ENCODE assay signal across 7 mouse cellular contexts in the genomic region with DNA sequence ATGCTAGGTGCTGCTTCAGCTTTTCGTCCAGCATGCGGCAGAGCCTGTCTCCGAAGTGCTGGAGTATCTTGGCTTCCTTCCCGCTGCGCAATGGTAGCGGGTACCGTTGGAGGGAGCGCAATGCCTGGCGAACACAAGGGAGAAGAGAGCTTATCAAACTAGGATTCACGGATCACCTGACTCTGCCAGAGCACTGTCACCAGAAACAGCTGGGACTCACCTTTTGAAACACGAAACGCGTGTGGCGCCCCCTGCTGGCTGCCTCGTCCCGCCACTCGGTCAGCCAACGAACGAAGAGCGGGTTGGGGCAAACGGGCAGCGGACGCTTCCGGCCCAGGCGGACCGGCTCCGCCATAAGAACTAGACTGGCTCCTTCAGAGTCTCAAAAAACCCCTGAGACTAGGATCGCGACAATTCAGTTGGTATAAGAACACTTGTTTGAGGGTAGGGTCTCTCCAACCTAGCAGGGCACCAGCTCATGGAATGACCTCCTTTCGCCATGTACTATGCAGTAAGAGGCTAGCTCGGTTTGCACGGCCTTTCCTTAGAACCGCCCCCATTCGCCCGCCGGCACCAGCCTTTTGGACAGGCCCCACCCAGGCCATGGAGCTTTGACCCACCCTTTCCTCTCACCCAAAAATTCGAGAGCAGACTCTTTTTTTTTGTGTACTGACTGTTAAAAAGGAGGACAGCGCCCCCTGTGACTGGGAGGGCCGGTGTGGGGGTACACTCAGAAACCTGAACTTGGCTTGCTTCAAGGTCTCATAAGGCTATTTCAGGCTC. TPM values are rescaled to one million over a fixed set of nuclear protein-coding genes. Genes with fewer than 3 reads are reported as not detected.
DNase-seq lines count a peak whose midpoint lies in the region; ATAC-seq lines count a peak whose summit lies in the region.

A gene (minus strand): TSS at position 635 of the 783 bp plus-strand sequence.

- no peaks in the 10 kb centered on the region for H3K27me3 ChIP-seq in embryonic facial prominence, embryonic 12.5 days
- H3K27me3 ChIP-seq in limb, embryonic 11.5 days (ENCODE audit: control insufficient read depth, insufficient read depth, low read length) = no peaks in the 10 kb centered on the region
- H3K27me3 ChIP-seq in midbrain, embryonic 14.5 days (ENCODE audit: control insufficient read depth, insufficient read depth, low read length) = no peaks in the 10 kb centered on the region

- peak within 1 kb of the TSS; percentile 98 for H3K27ac ChIP-seq in embryonic facial prominence, embryonic 12.5 days
- H3K27ac ChIP-seq in limb, embryonic 11.5 days (replicated peaks; ENCODE audit: low read depth, low read length) = peak within 1 kb of the TSS; percentile 90
- peak within 1 kb of the TSS; percentile 91 for H3K27ac ChIP-seq in midbrain, embryonic 14.5 days (replicated peaks; ENCODE audit: low read depth, low read length)

- ATAC-seq in embryonic facial prominence, embryonic 12.5 days (ENCODE audit: insufficient number of reproducible peaks, insufficient read depth, low FRiP score, low TSS enrichment) = peak; percentile 70
- ATAC-seq in limb, embryonic 11.5 days (ENCODE audit: insufficient number of reproducible peaks, low FRiP score, low TSS enrichment, low read depth) = peak; percentile 80
- ATAC-seq in midbrain, embryonic 14.5 days (ENCODE audit: low FRiP score, low TSS enrichment) = peak; percentile 57

- peak within 1 kb of the TSS; percentile 81 for H3K4me2 ChIP-seq in embryonic facial prominence, embryonic 12.5 days (replicated peaks)
- H3K4me2 ChIP-seq in limb, embryonic 11.5 days (ENCODE audit: low read depth, severe bottlenecking) = peak within 1 kb of the TSS; percentile 59
- peak within 1 kb of the TSS; percentile 78 for H3K4me2 ChIP-seq in midbrain, embryonic 14.5 days (ENCODE audit: low read length)

- H3K4me1 ChIP-seq in embryonic facial prominence, embryonic 12.5 days = peaks cover 25% of the 10 kb centered on the region
- H3K4me1 ChIP-seq in limb, embryonic 11.5 days (ENCODE audit: control insufficient read depth, insufficient read depth, low read length) = peaks cover 9% of the 10 kb centered on the region; the same call in 1 of the 2 replicates
- peaks cover 25% of the 10 kb centered on the region for H3K4me1 ChIP-seq in midbrain, embryonic 14.5 days (ENCODE audit: control insufficient read depth, insufficient read depth, low read length)

- WGBS in embryonic facial prominence, embryonic 12.5 days = under 1% methylated on average over 39 of the region's 39 CpGs
- under 1% methylated on average over 39 of the region's 39 CpGs for WGBS in limb, embryonic 11.5 days
- WGBS in midbrain, embryonic 14.5 days = under 1% methylated on average over 39 of the region's 39 CpGs

- H3K9ac ChIP-seq in embryonic facial prominence, embryonic 12.5 days = peak within 1 kb of the TSS; percentile 65
- H3K9ac ChIP-seq in limb, embryonic 11.5 days (ENCODE audit: low read length) = peak within 1 kb of the TSS; percentile 60
- peak within 1 kb of the TSS; percentile 47 for H3K9ac ChIP-seq in midbrain, embryonic 14.5 days (replicated peaks; ENCODE audit: low read length)

- H3K9me3 ChIP-seq in embryonic facial prominence, embryonic 12.5 days = no peaks in the 10 kb centered on the region
- no peaks in the 10 kb centered on the region for H3K9me3 ChIP-seq in limb, embryonic 11.5 days (ENCODE audit: control insufficient read depth, low read length)
- H3K9me3 ChIP-seq in midbrain, embryonic 14.5 days (ENCODE audit: control insufficient read depth, low read length) = no peaks in the 10 kb centered on the region

- DNase-seq in adrenal gland, postnatal 14 days = peak; percentile 98
- DNase-seq in heart, adult 11 months = peak; percentile 100
- DNase-seq in kidney, adult 18-20 months = peak; percentile 97
- DNase-seq in limb, embryonic 11.5 days (ENCODE audit: low spot score) = peak; percentile 99
- DNase-seq in midbrain, embryonic 14.5 days = peak; percentile 95
- DNase-seq in spleen, adult 18-20 months = peak; percentile 94 to 97

- H3K4me3 ChIP-seq in embryonic facial prominence, embryonic 12.5 days = peak within 1 kb of the TSS; percentile 51
- peak within 1 kb of the TSS; percentile 41 for H3K4me3 ChIP-seq in limb, embryonic 11.5 days (ENCODE audit: low read depth, low read length)
- H3K4me3 ChIP-seq in midbrain, embryonic 14.5 days (replicated peaks; ENCODE audit: low read depth, low read length) = peak within 1 kb of the TSS; percentile 52

- peaks cover 44% of the 10 kb centered on the region for H3K36me3 ChIP-seq in embryonic facial prominence, embryonic 12.5 days
- H3K36me3 ChIP-seq in limb, embryonic 11.5 days (ENCODE audit: control insufficient read depth, insufficient read depth, low read length) = peaks cover 15% of the 10 kb centered on the region
- peaks cover 41% of the 10 kb centered on the region for H3K36me3 ChIP-seq in midbrain, embryonic 14.5 days (ENCODE audit: control insufficient read depth, insufficient read depth, low read length)

RNA-seq across cellular contexts. Expression of the gene that starts here (rescaled TPM):
- total RNA-seq in adrenal gland, postnatal 14 days (2021) = 22.3 and 28.6 TPM in 2 replicates
- 44.1 and 46.6 TPM in 2 replicates for polyA plus RNA-seq in embryonic facial prominence, embryonic 12.5 days (2016; fragmentation: Nextera tagmentation; extraction: Ambion mirVana)
- polyA plus RNA-seq in limb, embryonic 11.5 days (2014; fragmentation: Nextera tagmentation; extraction: Ambion mirVana) = 37.0 and 39.7 TPM in 2 replicates
- 43.4 and 49.3 TPM in 2 replicates for polyA plus RNA-seq in midbrain, embryonic 14.5 days (2014; fragmentation: Nextera tagmentation; extraction: Ambion mirVana)

Comparison
In these comparisons a context has a peak if more than half of its experiments do, and no peak if none do; other contexts are left out.
1. Peak in every context shown above with its lines: DNase-seq, ATAC-seq, H3K4me3 ChIP-seq and H3K27ac ChIP-seq.